Mouse (Mus musculus) embryonic facial prominence, embryonic 14.5 days (tissue): ENCODE results near the gene Tnfrsf11a. TPM values are rescaled to one million over a fixed set of nuclear protein-coding genes. Genes with fewer than 3 reads are reported as not detected.

Source experiments
- ATAC-seq: fragments of 200-750 bp; cut with Nextera tagmentation; 2 replicates; pipeline ENCODE4 v1.8.0; 2017; ENCODE audit warnings: low read depth, moderate number of reproducible peaks, moderate TSS enrichment
- DNase-seq: peaks from one replicate; pipeline ENCODE4 v3.0.0-alpha.2; 2015; ENCODE audit warnings: low spot score
- H3K27ac ChIP-seq: fragments of 300-500 bp; sonication (generic); replicated peaks from 2 replicates; pipeline ENCODE4 v1.5.1; 2014; ENCODE audit warnings: low read depth, mild to moderate bottlenecking, low read length, moderate library complexity
- H3K27me3 ChIP-seq: fragments of 300-500 bp; sonication (generic); replicated peaks from 2 replicates; pipeline ENCODE4 v1.6.1; 2014; ENCODE audit warnings: low read length; ENCODE audit not compliant: control insufficient read depth, insufficient read depth
- H3K36me3 ChIP-seq: fragments of 300-500 bp; sonication (generic); 2 replicates; pipeline ENCODE4 v1.6.1; 2014; ENCODE audit warnings: low read length, mixed read lengths; ENCODE audit not compliant: control insufficient read depth, insufficient read depth
- H3K4me1 ChIP-seq: fragments of 300-500 bp; sonication (generic); 2 replicates; pipeline ENCODE4 v1.6.1; 2014; ENCODE audit warnings: antibody characterized with exemption, low read length; ENCODE audit not compliant: control insufficient read depth, insufficient read depth
- H3K4me2 ChIP-seq: fragments of 300-500 bp; sonication (generic); 2 replicates; pipeline ENCODE4 v1.6.1; 2014; ENCODE audit warnings: low read depth, mild to moderate bottlenecking, low read length, moderate library complexity, mixed read lengths
- H3K4me3 ChIP-seq: fragments of 300-500 bp; sonication (generic); 2 replicates; pipeline ENCODE4 v1.5.1; 2014; ENCODE audit warnings: low read depth, mild to moderate bottlenecking, low read length
- H3K9ac ChIP-seq: fragments of 300-500 bp; sonication (generic); 2 replicates; pipeline ENCODE4 v1.6.1; 2014; ENCODE audit warnings: low read depth, mild to moderate bottlenecking, low read length, moderate library complexity, mixed read lengths
- H3K9me3 ChIP-seq: fragments of 300-500 bp; sonication (generic); 2 replicates; pipeline ENCODE4 v1.6.1; 2016; ENCODE audit warnings: low read length; ENCODE audit not compliant: control insufficient read depth
- WGBS: fragments of 180-500 bp; shearing (Covaris S2); extraction: QIAGEN DNeasy Blood & Tissue Kit; methylation state at CpG from one replicate; pipeline ENCODE4 v1.1.7; 2014; 5-methylcytosine and 5-hydroxymethylcytosine counted together
- polyA plus RNA-seq: library from polyadenylated mRNA; unstranded; fragments of >200 nt; fragmentation: Nextera tagmentation; extraction: Ambion mirVana; gene quantifications from 2 replicates; pipeline ENCODE4 v1.2.1, GENCODE M21; 2014

Gene Tnfrsf11a
- polyA plus RNA-seq, 1 experiment from 2014 or later, result 1.7 TPM

DNA sequence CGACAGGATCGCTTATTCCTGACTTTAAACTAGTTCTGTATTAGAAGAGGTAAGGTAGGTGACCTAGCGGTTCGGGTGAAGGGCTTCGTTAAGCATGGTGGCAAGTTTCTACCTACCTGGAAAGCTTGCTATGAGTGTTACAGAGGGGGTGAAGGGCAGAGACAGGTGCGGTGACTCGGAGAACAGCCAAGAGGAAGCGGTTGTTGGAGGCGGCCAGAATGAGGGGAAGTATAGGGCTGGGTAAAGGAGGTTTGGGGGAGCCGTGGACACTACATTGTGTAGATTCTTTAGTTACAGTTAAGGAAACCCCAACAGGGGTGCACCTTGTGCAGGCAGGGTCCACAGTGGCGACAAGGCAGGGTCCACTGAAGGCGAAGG lies 450 bp upstream of the Tnfrsf11a start:
- 36% methylated on average over 12 of the region's 12 CpGs for WGBS
- Histone ChIP-seq H3K4me2 (peak overlapping the region; percentile 94), H3K4me3 (peak overlapping the region; percentile 57), H3K27me3 (peaks cover 36% of the 10 kb centered on the region), H3K36me3 (no peaks in the 10 kb centered on the region), H3K9me3 (no peaks in the 10 kb centered on the region), H3K9ac (peak overlapping the region; percentile 57; the same call in 1 of the 2 replicates), H3K27ac (no peak overlapping the region), H3K4me1 (no peaks in the 10 kb centered on the region)
- no peak for ATAC-seq
- no peak for DNase-seq

DNA sequence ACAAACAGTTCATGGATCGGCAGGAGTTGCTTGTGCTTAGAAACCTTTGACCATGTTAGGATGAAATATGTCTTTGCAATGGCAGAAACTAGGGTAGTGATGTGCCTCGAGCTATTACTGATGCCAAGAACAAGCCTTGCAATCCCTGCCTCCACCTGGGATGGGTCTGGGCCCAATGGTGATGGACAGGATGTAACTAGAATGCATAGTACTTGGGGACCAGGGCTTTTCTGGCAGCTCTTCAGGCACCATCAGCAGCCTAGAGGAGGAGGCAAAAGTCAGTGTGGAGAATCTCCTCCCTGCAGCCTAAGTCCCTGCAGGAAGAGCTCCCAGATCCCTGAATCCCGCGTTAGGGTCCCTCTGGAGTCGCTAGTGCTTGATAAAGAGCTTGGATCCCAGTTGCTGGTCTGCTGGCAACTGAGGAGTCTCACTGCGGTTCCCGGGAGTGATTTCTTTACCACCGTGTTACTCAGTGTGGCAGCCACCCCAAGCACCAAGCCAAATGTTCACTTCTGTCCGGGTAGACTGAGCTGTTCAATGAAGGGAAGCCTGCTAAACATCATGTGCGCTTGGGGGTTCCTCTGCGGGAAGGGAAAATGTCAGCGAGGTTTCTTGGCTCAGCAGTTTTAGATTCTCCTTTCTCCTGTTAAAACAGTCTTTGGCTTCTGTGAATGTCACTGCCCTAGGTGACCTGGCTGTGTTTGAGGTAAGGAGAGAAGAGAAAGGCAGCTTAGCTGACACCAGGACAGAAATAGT lies 1.1 kb downstream of the Tnfrsf11a start:
- Histone ChIP-seq H3K4me2 (peak overlapping the region; percentile 94), H3K27me3 (peaks cover 36% of the 10 kb centered on the region), H3K4me1 (no peaks in the 10 kb centered on the region), H3K4me3 (peak overlapping the region; percentile 57), H3K36me3 (no peaks in the 10 kb centered on the region), H3K27ac (no peak overlapping the region), H3K9ac (no peak overlapping the region), H3K9me3 (no peaks in the 10 kb centered on the region)
- 35% methylated on average over 12 of the region's 12 CpGs for WGBS
- DNase-seq (no peak), ATAC-seq (no peak)

GRCm38 (mm10) chr1:105784257-105785016 lies 3.9 kb downstream of the Tnfrsf11a start:
- WGBS, result 80% methylated on average over 5 of the region's 5 CpGs

DNA sequence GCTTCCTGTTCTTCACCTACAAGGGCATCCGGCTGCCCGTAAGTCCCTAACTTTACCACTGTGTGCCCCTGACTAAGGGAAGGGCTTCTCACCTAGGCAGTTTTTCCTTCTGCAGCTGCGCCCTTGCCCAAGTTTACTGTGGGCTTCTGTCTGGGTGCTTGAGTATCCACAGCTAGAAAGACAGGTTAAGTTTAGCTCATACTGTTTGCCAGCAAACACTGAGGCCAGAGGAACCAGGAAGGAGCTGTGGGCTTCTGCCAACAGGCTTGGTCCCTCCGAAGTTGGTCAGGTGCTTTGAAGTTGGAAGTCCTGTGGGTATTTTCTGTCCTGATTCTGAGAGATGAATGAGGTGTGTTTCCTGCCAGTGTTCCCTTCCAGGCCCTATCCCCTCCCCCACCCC lies 4.6 kb downstream of the Tnfrsf11a start:
- Histone ChIP-seq H3K27me3 (peaks cover 23% of the 10 kb centered on the region), H3K9ac (no peak overlapping the region), H3K4me3 (no peak overlapping the region), H3K9me3 (no peaks in the 10 kb centered on the region), H3K27ac (no peak overlapping the region), H3K4me2 (no peak overlapping the region), H3K4me1 (no peaks in the 10 kb centered on the region), H3K36me3 (no peaks in the 10 kb centered on the region)
- DNase-seq, result no peak
- no peak for ATAC-seq
- WGBS, result 84% methylated on average over 4 of the region's 4 CpGs

More at GRCm38 (mm10) chr1:105784257-105785016, 3.9 kb downstream of the Tnfrsf11a start:
- H3K4me3 ChIP-seq, result no peak overlapping the region
- H3K36me3 ChIP-seq, result no peaks in the 10 kb centered on the region
- no peak overlapping the region for H3K9ac ChIP-seq
- peaks cover 30% of the 10 kb centered on the region for H3K27me3 ChIP-seq
- ATAC-seq (no peak), DNase-seq (no peak)
- no peaks in the 10 kb centered on the region for H3K4me1 ChIP-seq
- H3K27ac ChIP-seq, result no peak overlapping the region
- H3K4me2 ChIP-seq, result no peak overlapping the region
- H3K9me3 ChIP-seq, result no peaks in the 10 kb centered on the region

DNA sequence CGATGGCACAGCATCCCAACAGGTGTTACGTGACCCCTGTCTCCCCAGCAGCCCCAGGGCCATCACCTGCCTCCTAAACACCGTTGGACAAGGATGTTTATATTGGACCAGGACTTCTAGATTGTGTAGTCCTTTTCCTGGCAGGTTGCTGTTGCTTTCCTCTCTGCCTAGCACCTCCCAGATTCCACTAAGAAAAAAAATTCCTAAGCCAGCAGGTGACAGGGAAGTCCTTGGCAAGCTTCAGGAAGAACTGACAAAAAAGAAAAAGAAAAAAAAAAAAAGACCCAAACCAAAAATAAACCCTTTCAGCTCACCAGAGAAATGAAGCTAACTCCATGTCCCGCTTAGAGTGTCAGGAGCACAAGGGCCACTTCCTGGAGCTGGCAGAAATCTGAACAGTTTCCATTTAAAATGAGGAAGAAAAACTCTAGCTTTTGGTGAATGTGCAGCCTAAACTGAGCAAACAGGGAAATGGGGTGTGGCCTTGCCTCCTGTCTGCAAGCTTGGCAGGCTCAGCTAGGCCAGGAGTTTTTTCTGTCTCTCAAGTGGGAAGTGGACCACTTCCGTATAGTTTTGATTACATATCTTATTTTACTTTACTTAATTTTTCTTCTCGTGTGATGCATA lies 6.3 kb downstream of the Tnfrsf11a start:
- peak; percentile 44 for DNase-seq
- Histone ChIP-seq H3K27ac (no peak overlapping the region), H3K4me2 (no peak overlapping the region), H3K9ac (no peak overlapping the region), H3K4me3 (no peak overlapping the region), H3K9me3 (no peaks in the 10 kb centered on the region), H3K36me3 (no peaks in the 10 kb centered on the region), H3K27me3 (peaks cover 7% of the 10 kb centered on the region; the same call in 1 of the 2 replicates), H3K4me1 (no peaks in the 10 kb centered on the region)
- WGBS, result 63% methylated on average over 6 of the region's 6 CpGs
- no peak for ATAC-seq

DNA sequence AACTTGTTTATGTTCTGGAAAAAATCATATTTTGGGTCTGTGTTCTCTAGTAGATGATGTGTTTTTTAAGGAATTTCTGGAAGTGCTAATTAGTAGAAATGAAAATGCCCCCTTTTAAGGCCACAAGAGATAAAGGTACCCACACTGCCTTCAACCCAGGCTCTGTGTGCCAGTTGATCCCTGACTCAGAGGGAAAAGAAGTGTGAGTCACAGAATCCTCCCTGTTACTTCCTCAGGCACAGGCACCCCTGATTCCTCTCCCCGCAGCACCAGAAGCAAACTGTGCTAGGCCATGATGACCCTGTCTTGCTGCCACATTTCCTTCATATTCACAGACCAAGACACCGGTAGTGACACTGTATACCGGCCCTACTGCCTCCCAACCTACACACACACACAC lies 9.6 kb downstream of the Tnfrsf11a start:
- H3K4me1 ChIP-seq, result no peaks in the 10 kb centered on the region
- H3K4me3 ChIP-seq, result no peak overlapping the region
- no peak overlapping the region for H3K27ac ChIP-seq
- H3K9me3 ChIP-seq, result no peaks in the 10 kb centered on the region
- H3K36me3 ChIP-seq, result no peaks in the 10 kb centered on the region
- ATAC-seq (no peak), DNase-seq (no peak)
- WGBS, result 91% methylated on average over 3 of the region's 3 CpGs
- H3K4me2 ChIP-seq, result no peak overlapping the region
- no peaks in the 10 kb centered on the region for H3K27me3 ChIP-seq
- no peak overlapping the region for H3K9ac ChIP-seq

DNA sequence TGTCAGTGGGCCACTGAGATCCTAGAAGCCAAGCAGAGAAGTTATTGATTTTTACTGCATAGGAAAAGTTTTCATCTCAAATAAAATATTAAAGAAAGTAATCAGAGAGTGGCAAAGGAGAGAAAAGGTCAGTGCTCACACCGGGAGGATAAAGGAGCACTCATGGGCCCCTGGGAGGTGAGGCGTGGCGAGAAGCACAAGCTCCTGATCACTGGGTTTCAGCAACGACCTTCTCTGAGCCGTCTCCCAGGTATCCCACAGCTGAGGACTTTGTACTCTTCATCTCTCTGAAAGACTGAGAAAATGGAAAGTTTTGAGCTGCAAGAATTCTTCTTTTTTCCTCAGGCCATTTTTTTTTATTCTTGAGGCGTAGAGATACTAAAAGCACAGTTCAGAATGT lies 14.2 kb downstream of the Tnfrsf11a start:
- no peak overlapping the region for H3K4me3 ChIP-seq
- H3K27ac ChIP-seq, result no peak overlapping the region
- DNase-seq (no peak), ATAC-seq (no peak)
- 76% methylated on average over 6 of the region's 6 CpGs for WGBS
- no peaks in the 10 kb centered on the region for H3K36me3 ChIP-seq
- no peaks in the 10 kb centered on the region for H3K27me3 ChIP-seq
- no peaks in the 10 kb centered on the region for H3K4me1 ChIP-seq
- H3K9me3 ChIP-seq, result peaks cover 7% of the 10 kb centered on the region; the same call in 1 of the 2 replicates
- no peak overlapping the region for H3K4me2 ChIP-seq
- H3K9ac ChIP-seq, result no peak overlapping the region

- WGBS, result 82% methylated on average over 4 of the region's 4 CpGs
- H3K36me3 ChIP-seq, result no peaks in the 10 kb centered on the region
- no peaks in the 10 kb centered on the region for H3K27me3 ChIP-seq
- H3K4me3 ChIP-seq, result no peak overlapping the region
- H3K27ac ChIP-seq, result no peak overlapping the region
- H3K4me2 ChIP-seq, result no peak overlapping the region
- no peak overlapping the region for H3K9ac ChIP-seq
- peaks cover 7% of the 10 kb centered on the region; the same call in 1 of the 2 replicates for H3K9me3 ChIP-seq
- DNase-seq (no peak), ATAC-seq (no peak)
- no peaks in the 10 kb centered on the region for H3K4me1 ChIP-seq
Observed at GRCm38 (mm10) chr1:105795705-105796104, 15.2 kb downstream of the Tnfrsf11a start.
